Mouse (Mus musculus) lung, embryonic 14.5 days (tissue): ENCODE measurements around the gene Tmem108. TPM values are rescaled to one million over a fixed set of nuclear protein-coding genes. Genes with fewer than 3 reads are reported as not detected.

ENCODE experiments used
- ATAC-seq: fragments of 200-750 bp; cut with Nextera tagmentation; 2 replicates; pipeline ENCODE4 v1.8.0; 2017; ENCODE audit warnings: mild to moderate bottlenecking, moderate TSS enrichment, moderate library complexity; ENCODE audit not compliant: insufficient read depth
- DNase-seq: peaks from one replicate; pipeline ENCODE4 v3.0.0-alpha.2; 2015
- H3K27ac ChIP-seq: fragments of 300-500 bp; sonication (generic); 2 replicates; pipeline ENCODE4 v1.5.1; 2014; ENCODE audit warnings: low read depth, mild to moderate bottlenecking, moderate library complexity
- H3K27me3 ChIP-seq: fragments of 300-500 bp; sonication (generic); 2 replicates; pipeline ENCODE4 v1.6.1; 2014; ENCODE audit warnings: low read length, control low read depth; ENCODE audit not compliant: insufficient read depth
- H3K36me3 ChIP-seq: fragments of 300-500 bp; sonication (generic); 2 replicates; pipeline ENCODE4 v1.6.1; 2014; ENCODE audit warnings: control low read depth; ENCODE audit not compliant: insufficient read depth
- H3K4me1 ChIP-seq: fragments of 300-500 bp; sonication (generic); 2 replicates; pipeline ENCODE4 v1.6.1; 2014; ENCODE audit warnings: antibody characterized with exemption, control low read depth; ENCODE audit not compliant: insufficient read depth
- H3K4me2 ChIP-seq: fragments of 300-500 bp; sonication (generic); 2 replicates; pipeline ENCODE4 v1.6.1; 2014; ENCODE audit warnings: mild to moderate bottlenecking
- H3K4me3 ChIP-seq: fragments of 300-500 bp; sonication (generic); 2 replicates; pipeline ENCODE4 v1.5.1; 2014; ENCODE audit warnings: low read depth, low read length
- H3K9ac ChIP-seq: fragments of 300-500 bp; sonication (generic); 2 replicates; pipeline ENCODE4 v1.6.1; 2014
- H3K9me3 ChIP-seq: fragments of 300-500 bp; sonication (generic); 2 replicates; pipeline ENCODE4 v1.6.1; 2016; ENCODE audit warnings: low read depth, low read length, control low read depth
- CTCF ChIP-seq: IDR thresholded peaks from 2 replicates; pipeline ENCODE4 v1.5.1; 2016; ENCODE audit warnings: antibody characterized with exemption, low read depth
- WGBS: fragments of 180-500 bp; shearing (Covaris S2); extraction: QIAGEN DNeasy Blood & Tissue Kit; methylation state at CpG from one replicate; pipeline ENCODE4 v1.1.7; 2014; 5-methylcytosine and 5-hydroxymethylcytosine counted together
- polyA plus RNA-seq: library from polyadenylated mRNA; unstranded; fragments of >200 nt; fragmentation: Nextera tagmentation; extraction: Ambion mirVana; gene quantifications from 2 replicates; pipeline ENCODE4 v1.2.1, GENCODE M21; 2014

Tmem108 gene
- polyA plus RNA-seq, 1 experiment from 2014 or later, result 16.0 TPM

DNA sequence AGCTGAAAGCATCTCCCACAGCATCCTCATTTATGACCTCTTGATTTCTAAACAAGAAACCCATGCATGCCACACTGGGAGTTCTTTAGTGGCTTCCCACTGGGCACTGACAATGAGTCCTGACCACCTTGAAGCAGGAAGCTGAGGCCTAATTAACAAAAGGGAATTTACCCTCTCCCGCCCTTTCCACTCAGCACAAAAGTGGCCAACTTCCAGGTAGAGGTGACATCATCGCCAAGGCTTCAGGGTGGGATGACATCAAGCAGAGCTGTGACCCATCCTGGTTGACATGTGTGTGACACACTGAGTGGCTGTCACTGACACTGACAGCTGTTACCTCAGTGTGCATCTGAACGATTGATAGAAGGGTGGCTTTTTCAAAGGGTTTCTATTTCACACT, 124.8 kb downstream of the Tmem108 start:
- Histone ChIP-seq H3K36me3 (no peaks in the 10 kb centered on the region), H3K9me3 (no peaks in the 10 kb centered on the region)
- WGBS, result 57% methylated on average over 3 of the region's 3 CpGs

GRCm38 (mm10) chr9:103628861-103629469, 132.7 kb downstream of the Tmem108 start:
- Histone ChIP-seq H3K27me3 (no peaks in the 10 kb centered on the region), H3K27ac (no peak overlapping the region), H3K4me1 (0 out of 2 replicates have a peak, but pooled peaks cover 4% of the 10 kb centered on the region), H3K4me3 (no peak overlapping the region), H3K9me3 (no peaks in the 10 kb centered on the region), H3K4me2 (no peak overlapping the region), H3K36me3 (no peaks in the 10 kb centered on the region), H3K9ac (no peak overlapping the region)
- 29% methylated on average over 9 of the region's 9 CpGs for WGBS
- no peak for TF ChIP-seq CTCF
- DNase-seq (no peak), ATAC-seq (no peak)

More for the DNA sequence above, 124.8 kb downstream of the Tmem108 start:
- no peak overlapping the region for H3K27ac ChIP-seq
- H3K9ac ChIP-seq, result no peak overlapping the region
- H3K4me2 ChIP-seq, result no peak overlapping the region
- no peak overlapping the region for H3K4me3 ChIP-seq
- ATAC-seq, result no peak
- no peak for DNase-seq
- no peaks in the 10 kb centered on the region for H3K27me3 ChIP-seq
- H3K4me1 ChIP-seq, result no peaks in the 10 kb centered on the region
- no peak for TF ChIP-seq CTCF

- Histone ChIP-seq H3K27ac (no peak overlapping the region), H3K9ac (no peak overlapping the region), H3K36me3 (no peaks in the 10 kb centered on the region), H3K4me3 (no peak overlapping the region), H3K27me3 (no peaks in the 10 kb centered on the region), H3K4me2 (no peak overlapping the region), H3K4me1 (0 out of 2 replicates have a peak, but pooled peaks cover 4% of the 10 kb centered on the region), H3K9me3 (no peaks in the 10 kb centered on the region)
- TF ChIP-seq CTCF, result no peak
- no peak for DNase-seq
- ATAC-seq, result no peak
- 87% methylated on average over 8 of the region's 8 CpGs for WGBS
Measured at GRCm38 (mm10) chr9:103627404-103627900, 134.2 kb downstream of the Tmem108 start.

DNA sequence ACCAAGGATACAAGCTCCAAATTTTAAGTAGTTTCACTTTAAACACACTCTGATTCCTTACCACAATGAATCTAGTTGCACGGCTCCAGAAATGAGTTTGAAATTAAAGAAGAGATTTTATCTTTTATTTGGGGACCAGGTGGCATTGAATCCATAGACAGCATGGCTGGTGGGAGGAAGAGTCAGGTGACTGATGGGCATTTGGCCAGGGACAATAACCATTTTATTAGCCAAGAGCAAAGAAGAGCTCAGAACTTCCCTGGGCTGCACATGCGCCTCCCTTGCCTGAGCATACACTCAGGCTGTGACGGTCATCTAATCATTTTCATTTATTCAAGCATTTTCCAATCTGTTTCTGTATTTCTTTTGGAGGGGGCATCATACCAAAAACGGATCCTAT, 135.5 kb downstream of the Tmem108 start:
- 78% methylated on average over 4 of the region's 4 CpGs for WGBS
- H3K4me2 ChIP-seq, result no peak overlapping the region
- no peaks in the 10 kb centered on the region for H3K27me3 ChIP-seq
- H3K4me3 ChIP-seq, result no peak overlapping the region
- 0 out of 2 replicates have a peak, but pooled peaks cover 4% of the 10 kb centered on the region for H3K4me1 ChIP-seq
- no peaks in the 10 kb centered on the region for H3K9me3 ChIP-seq
- DNase-seq (no peak), ATAC-seq (no peak)
- H3K27ac ChIP-seq, result no peak overlapping the region
- H3K9ac ChIP-seq, result no peak overlapping the region
- no peak for TF ChIP-seq CTCF
- H3K36me3 ChIP-seq, result no peaks in the 10 kb centered on the region

- DNase-seq (peak; percentile 84), ATAC-seq (peak; percentile 68; the same call in 1 of the 2 replicates)
- Histone ChIP-seq H3K9me3 (no peaks in the 10 kb centered on the region), H3K27me3 (no peaks in the 10 kb centered on the region), H3K9ac (no peak overlapping the region), H3K27ac (no peak overlapping the region), H3K4me1 (0 out of 2 replicates have a peak, but pooled peaks cover 4% of the 10 kb centered on the region), H3K36me3 (no peaks in the 10 kb centered on the region), H3K4me3 (no peak overlapping the region), H3K4me2 (no peak overlapping the region)
- 31% methylated on average over 1 of the region's 1 CpGs for WGBS
- peak; percentile 84 for TF ChIP-seq CTCF
Measured at GRCm38 (mm10) chr9:103624649-103625048, 137.0 kb downstream of the Tmem108 start.

DNA sequence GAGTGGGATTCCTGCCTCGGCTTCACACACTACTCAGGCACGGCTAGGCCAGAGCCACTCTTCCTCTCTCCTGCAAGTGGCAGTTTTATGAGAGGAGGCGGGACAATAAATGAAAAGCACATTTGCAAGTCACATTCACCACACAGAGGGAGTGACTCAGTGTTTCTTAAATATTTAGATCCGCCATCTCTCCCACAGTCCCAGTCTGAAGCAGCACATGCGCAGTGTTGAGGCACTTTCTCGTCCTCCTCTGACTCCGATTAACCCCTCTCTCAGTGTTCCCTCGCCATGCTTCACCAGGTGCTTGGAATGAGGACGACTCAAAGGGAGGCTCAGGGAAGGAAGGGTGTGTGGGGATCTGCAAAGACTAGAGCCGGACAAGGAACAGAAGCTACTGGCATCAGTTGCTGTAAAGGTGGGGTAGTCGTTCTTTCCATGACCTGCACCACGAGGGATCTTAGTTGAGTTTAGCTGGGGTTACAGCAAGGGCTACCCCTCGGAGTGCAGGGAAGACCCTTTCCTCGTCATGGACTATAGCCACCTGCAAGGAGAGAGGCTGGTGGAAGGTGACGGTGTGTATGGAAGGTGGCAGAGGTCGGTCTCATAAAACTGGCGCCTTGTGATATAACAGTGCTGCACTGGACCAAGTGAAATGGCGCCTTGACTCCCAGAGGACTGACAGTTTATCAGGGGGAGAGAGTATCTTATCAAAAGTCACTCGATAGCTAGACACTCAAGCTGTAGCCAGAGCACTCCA, 137.9 kb downstream of the Tmem108 start:
- no peak overlapping the region for H3K27ac ChIP-seq
- no peak overlapping the region for H3K4me3 ChIP-seq
- no peaks in the 10 kb centered on the region for H3K9me3 ChIP-seq
- no peak overlapping the region for H3K4me2 ChIP-seq
- DNase-seq (no peak), ATAC-seq (no peak)
- no peaks in the 10 kb centered on the region for H3K36me3 ChIP-seq
- 74% methylated on average over 19 of the region's 19 CpGs for WGBS
- TF ChIP-seq CTCF, result no peak
- no peaks in the 10 kb centered on the region for H3K27me3 ChIP-seq
- no peaks in the 10 kb centered on the region for H3K4me1 ChIP-seq
- no peak overlapping the region for H3K9ac ChIP-seq

- no peaks in the 10 kb centered on the region for H3K4me1 ChIP-seq
- DNase-seq, result no peak
- no peak for ATAC-seq
- no peak overlapping the region for H3K27ac ChIP-seq
- no peaks in the 10 kb centered on the region for H3K36me3 ChIP-seq
- no peaks in the 10 kb centered on the region for H3K9me3 ChIP-seq
- H3K4me2 ChIP-seq, result no peak overlapping the region
- no peak for TF ChIP-seq CTCF
- no peak overlapping the region for H3K4me3 ChIP-seq
- 78% methylated on average over 5 of the region's 5 CpGs for WGBS
- no peak overlapping the region for H3K9ac ChIP-seq
- H3K27me3 ChIP-seq, result no peaks in the 10 kb centered on the region
Measured at GRCm38 (mm10) chr9:103622988-103623387, 138.6 kb downstream of the Tmem108 start.
